Mouse (Mus musculus) layer of hippocampus, postnatal 10 days (tissue): ENCODE data around the gene Ly6g6d. TPM values are rescaled to one million over a fixed set of nuclear protein-coding genes. Genes with fewer than 3 reads are reported as not detected.

Source experiments
- DNase-seq, 2 experiments: peaks; one replicate each; pipeline ENCODE4 v3.0.0; 2021; ENCODE audit warnings: low spot score in 2 of 2
- total RNA-seq, 2 experiments: library from RNA; stranded (reverse); gene quantifications; 2 replicates each; pipeline ENCODE4 v1.2.3; 2021

Ly6g6d gene
- total RNA-seq, 2 experiments from 2014 or later = 0.78 to 1.6 TPM

DNA sequence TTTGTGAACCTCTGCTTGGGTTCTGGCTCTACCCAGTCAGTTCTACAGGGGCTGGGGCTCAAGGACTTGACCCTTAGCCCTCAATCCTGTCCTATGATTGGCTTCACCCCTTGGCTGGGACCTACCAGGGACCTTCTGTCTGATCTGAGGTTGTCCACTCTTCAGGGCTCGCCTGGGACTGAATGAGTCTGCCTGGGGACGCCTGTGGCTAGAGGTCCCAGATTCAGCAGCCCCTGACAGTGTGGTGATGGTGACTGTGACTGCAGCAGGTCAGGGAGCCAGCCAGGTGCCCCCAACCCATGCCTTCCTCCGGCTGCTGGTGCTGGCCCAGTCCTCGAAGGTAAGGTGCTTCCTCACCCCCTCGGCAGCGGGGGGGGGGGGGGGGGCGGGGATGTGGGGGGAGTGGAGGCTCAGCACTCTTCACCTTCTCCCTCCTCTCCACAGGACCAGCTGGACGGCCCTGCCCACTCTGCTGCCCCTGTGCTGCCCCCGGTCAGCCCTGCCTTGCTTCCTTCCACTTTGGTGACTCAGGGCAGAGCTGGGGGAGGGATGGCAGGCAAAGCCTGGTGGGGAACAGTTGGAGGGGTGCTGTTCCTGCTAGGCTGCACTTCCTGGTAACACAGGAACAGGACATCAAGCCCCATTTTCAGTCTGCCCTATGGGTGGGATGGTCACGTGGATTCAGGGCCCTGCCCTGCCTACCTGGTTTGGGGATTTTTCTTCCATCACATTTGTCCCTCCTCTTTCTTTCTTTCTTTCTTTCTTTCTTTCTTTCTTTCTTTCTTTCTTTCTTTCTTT lies 53.0 kb downstream of the Ly6g6d start:
- DNase-seq = no peak

DNA sequence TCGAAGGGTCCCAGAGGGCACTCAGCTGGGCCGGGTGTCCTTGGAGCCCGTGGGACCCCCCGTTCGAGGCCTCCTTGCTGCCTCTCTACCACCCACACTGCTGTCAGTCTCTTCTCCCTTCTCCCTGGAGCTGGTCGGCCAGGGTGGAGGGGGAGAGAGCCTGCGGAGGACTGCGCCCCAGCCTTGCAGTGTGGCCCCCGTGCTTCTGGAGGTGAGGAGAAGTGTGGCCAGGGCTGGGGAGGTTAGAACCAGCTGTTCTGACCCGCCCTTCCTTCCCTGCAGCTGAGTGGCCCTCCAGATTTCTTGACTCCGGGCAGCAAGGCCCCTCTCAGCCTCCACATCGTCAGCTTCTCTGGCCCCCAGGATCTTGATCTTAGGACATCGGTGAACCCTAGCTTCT lies 53.6 kb downstream of the Ly6g6d start:
- no peak for DNase-seq

DNA sequence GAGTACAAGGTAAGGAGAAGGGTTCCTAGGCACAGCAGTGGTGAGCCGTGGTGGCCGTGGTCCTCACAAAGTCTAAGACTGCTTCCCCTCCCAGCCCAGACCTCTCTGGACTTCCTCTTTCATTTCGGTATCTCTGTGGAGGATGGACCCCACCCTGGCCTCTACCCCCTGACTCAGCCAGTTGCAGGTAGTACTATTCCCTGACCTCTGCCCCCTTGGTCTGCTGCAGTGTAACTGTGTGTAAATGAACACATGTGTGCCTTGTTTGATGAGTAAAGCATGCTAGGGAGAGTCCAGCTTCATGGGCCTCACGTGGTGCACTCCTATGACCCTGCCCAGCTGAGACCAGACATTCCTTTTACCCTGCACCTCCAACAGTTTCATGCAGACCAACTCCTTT lies 54.1 kb downstream of the Ly6g6d start:
- no peak for DNase-seq

DNA sequence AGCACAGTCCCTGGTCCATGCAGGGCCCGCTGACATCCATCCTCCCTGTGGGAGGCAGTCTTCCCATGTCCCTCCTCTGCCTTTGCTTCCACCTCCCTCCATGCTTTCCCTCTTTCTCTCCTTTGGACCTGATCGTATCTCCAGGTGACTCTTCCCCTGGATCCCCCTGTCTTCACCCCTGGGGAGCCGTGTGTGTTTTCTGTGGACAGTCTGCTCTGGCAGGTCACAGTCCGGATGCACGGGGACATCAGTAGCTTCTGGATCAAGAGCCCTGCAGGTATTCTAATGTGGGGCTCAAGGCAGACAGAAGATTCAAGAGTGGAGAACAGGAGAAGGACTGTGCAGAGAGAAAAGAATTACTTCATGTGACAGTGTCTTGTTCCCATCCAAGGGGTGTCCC lies 54.6 kb downstream of the Ly6g6d start:
- no peak for DNase-seq

DNA sequence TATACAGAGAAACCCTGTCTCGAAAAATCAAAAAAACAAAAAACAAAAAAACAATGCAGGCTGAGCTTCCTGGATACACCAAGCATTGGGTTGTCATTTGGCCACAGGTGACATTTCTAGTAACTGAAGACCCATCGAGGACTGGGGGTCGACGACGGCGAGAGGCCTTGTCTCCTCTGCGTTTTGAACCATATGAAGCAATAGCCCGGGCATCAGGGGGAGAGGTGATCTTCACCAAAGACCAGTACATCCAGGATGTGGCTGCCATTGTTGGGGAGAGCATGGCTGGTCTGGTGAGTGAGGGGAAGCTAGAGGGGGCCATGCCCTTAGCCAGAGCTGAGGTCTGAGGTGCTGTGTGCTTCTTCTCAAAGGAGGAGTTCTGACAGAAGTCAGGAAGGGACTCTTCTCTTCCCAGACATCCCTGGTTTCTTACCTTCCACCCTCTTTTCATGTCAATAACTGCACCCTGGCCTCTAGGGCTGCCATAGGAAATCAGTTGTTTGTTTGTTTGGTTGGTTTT lies 55.3 kb downstream of the Ly6g6d start:
- DNase-seq = no peak

DNA sequence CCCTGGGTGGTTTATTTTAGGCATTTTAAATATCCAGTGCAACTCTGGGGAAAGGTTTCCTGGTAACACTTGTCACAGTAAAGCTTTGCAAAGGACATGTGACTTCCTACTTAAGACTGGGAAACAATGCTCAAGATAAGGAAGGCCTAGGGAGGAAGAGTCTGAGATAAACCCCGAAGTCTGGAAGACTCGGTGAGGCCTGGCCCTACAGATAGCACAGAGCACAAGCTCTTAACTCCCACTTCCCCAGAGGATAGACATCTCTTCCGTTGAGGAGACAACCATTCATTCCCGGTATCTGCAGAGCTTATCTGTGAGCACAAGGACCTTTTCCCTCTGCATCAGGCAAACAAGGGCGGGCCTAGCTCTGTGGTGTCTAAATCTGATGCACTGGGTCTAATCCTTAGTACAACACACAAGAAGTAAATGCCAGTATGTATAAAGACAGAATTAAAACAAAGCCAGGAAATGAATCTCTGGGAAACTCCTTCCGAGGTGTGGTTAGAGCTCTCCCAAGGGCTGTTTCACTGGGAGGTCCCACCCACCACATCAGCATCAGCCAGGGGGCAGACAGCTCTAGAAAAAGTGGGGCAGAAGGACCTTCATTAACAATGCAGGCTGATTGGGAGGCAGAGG lies 55.9 kb downstream of the Ly6g6d start:
- DNase-seq = no peak

Other genes starting within 250 kb of the Ly6g6d start
- gene Stk19, start 241.1 kb downstream of the Ly6g6d start, total RNA-seq = 10 to 100 TPM; 63.6 to 64.2 TPM
- gene Dxo, start 241.0 kb downstream of the Ly6g6d start, total RNA-seq = 10 to 100 TPM; 36.1 to 39.9 TPM
- gene Skiv2l, start 227.9 kb downstream of the Ly6g6d start, total RNA-seq = 10 to 100 TPM; 71.4 to 74.8 TPM
- 10 to 100 TPM; 30.2 to 38.5 TPM for gene Nelfe, start 227.7 kb downstream of the Ly6g6d start, total RNA-seq
- not detected for gene Cfb, start 215.5 kb downstream of the Ly6g6d start, total RNA-seq
- 10 to 100 TPM in 1 of 2 experiments, 1 to 10 TPM in 1; 9.8 to 10.0 TPM for gene Zbtb12, start 198.6 kb downstream of the Ly6g6d start, total RNA-seq
- under 1 TPM in 1 of 2 experiments, not detected in 1; 0.20 TPM for gene Gm20547, start 196.0 kb downstream of the Ly6g6d start, total RNA-seq
- 1 to 10 TPM; 1.3 to 1.4 TPM for gene C2, start 179.8 kb downstream of the Ly6g6d start, total RNA-seq
- gene Ehmt2, start 179.6 kb downstream of the Ly6g6d start, total RNA-seq = 100 to 1,000 TPM; 174 to 175 TPM
- under 1 TPM; 0.16 to 0.20 TPM for gene Slc44a4, start 163.6 kb downstream of the Ly6g6d start, total RNA-seq
- gene Neu1, start 146.8 kb downstream of the Ly6g6d start, total RNA-seq = 10 to 100 TPM; 23.6 to 24.4 TPM
- 1 to 10 TPM; 4.3 to 5.3 TPM for gene Hspa1b, start 118.8 kb downstream of the Ly6g6d start, total RNA-seq
- not detected for gene Gm20481, start 108.2 kb downstream of the Ly6g6d start, total RNA-seq
- 1 to 10 TPM; 6.8 to 8.7 TPM for gene Hspa1a, start 105.9 kb downstream of the Ly6g6d start, total RNA-seq
- under 1 TPM; 0.30 to 0.38 TPM for gene Hspa1l, start 105.4 kb downstream of the Ly6g6d start, total RNA-seq
- gene Lsm2, start 96.2 kb downstream of the Ly6g6d start, total RNA-seq = 10 to 100 TPM; 24.2 to 25.9 TPM
- gene Vars, start 77.1 kb downstream of the Ly6g6d start, total RNA-seq = 10 to 100 TPM; 56.3 to 62.1 TPM
- gene Vwa7, start 61.5 kb downstream of the Ly6g6d start, total RNA-seq = under 1 TPM; 0.16 to 0.30 TPM
- gene Sapcd1, start 50.0 kb downstream of the Ly6g6d start, total RNA-seq = 1 to 10 TPM in 1 of 2 experiments, under 1 TPM in 1; 0.53 to 1.4 TPM
- gene Msh5, start 31.3 kb downstream of the Ly6g6d start, total RNA-seq = 1 to 10 TPM in 1 of 2 experiments, under 1 TPM in 1; 0.91 to 1.4 TPM
- 10 to 100 TPM; 19.3 to 19.6 TPM for gene Clic1, start 28.1 kb downstream of the Ly6g6d start, total RNA-seq
- gene Ddah2, start 19.0 kb downstream of the Ly6g6d start, total RNA-seq = 10 to 100 TPM; 47.3 to 59.0 TPM
- not detected for gene Ly6g6c, start 12.7 kb downstream of the Ly6g6d start, total RNA-seq
- not detected for gene Mpig6b, start 11.9 kb downstream of the Ly6g6d start, total RNA-seq
- 1 to 10 TPM; 2.8 to 3.5 TPM for gene Ly6g6e, start 1.2 kb downstream of the Ly6g6d start, total RNA-seq
- gene Ly6g6f, start 7.5 kb upstream of the Ly6g6d start, total RNA-seq = not detected
- gene Abhd16a, start 11.2 kb upstream of the Ly6g6d start, total RNA-seq = 10 to 100 TPM; 77.4 to 79.9 TPM
- gene Ly6g5c, start 30.2 kb upstream of the Ly6g6d start, total RNA-seq = not detected
- gene Ly6g5b, start 37.4 kb upstream of the Ly6g6d start, total RNA-seq = under 1 TPM; 0.58 to 0.82 TPM
- gene Gpank1, start 43.4 kb upstream of the Ly6g6d start, total RNA-seq = 10 to 100 TPM; 10.7 to 14.6 TPM
- 100 to 1,000 TPM; 178 to 202 TPM for gene Csnk2b, start 44.0 kb upstream of the Ly6g6d start, total RNA-seq
- gene D17H6S53E, start 48.3 kb upstream of the Ly6g6d start, total RNA-seq = 10 to 100 TPM; 21.4 to 25.9 TPM
- not detected for gene Apom, start 54.0 kb upstream of the Ly6g6d start, total RNA-seq
- 100 to 1,000 TPM; 284 to 308 TPM for gene Bag6, start 57.1 kb upstream of the Ly6g6d start, total RNA-seq
- gene Prrc2a, start 86.8 kb upstream of the Ly6g6d start, total RNA-seq = 100 to 1,000 TPM; 284 to 322 TPM
- gene Aif1, start 98.0 kb upstream of the Ly6g6d start, total RNA-seq = 10 to 100 TPM; 10.3 to 10.5 TPM
- 10 to 100 TPM; 15.6 to 17.2 TPM for gene Lst1, start 110.4 kb upstream of the Ly6g6d start, total RNA-seq
- 1 to 10 TPM in 1 of 2 experiments, under 1 TPM in 1; 0.74 to 1.2 TPM for gene Ltb, start 116.4 kb upstream of the Ly6g6d start, total RNA-seq
- gene Tnf, start 123.9 kb upstream of the Ly6g6d start, total RNA-seq = not detected
- under 1 TPM; 0.43 to 0.71 TPM for gene Lta, start 127.3 kb upstream of the Ly6g6d start, total RNA-seq
- not detected for gene Gm16181, start 142.8 kb upstream of the Ly6g6d start, total RNA-seq
- 100 to 1,000 TPM; 310 to 356 TPM for gene Atp6v1g2, start 155.6 kb upstream of the Ly6g6d start, total RNA-seq
- 10 to 100 TPM; 14.2 to 15.5 TPM for gene Nfkbil1, start 157.7 kb upstream of the Ly6g6d start, total RNA-seq
- 100 to 1,000 TPM; 257 to 272 TPM for gene Ddx39b, start 163.7 kb upstream of the Ly6g6d start, total RNA-seq
- gene H2-D1, start 184.7 kb upstream of the Ly6g6d start, total RNA-seq = 10 to 100 TPM; 15.2 to 17.5 TPM
- gene H2-Q1, start 242.3 kb upstream of the Ly6g6d start, total RNA-seq = under 1 TPM in 1 of 2 experiments, not detected in 1; 0.74 TPM